Mouse (Mus musculus): ENCODE measurements at regions not wholly inside any gene's neighbourhood (a gene's known extent, or its start where the extent isn't known, plus 50 kb on each side); places are given as distances from the start of the nearest gene placed in this dataset.
"Not testable (repeated sequence)": the region's sequence is repeated elsewhere in the genome, so short reads cannot be mapped to it uniquely, and the experiment has no call there.

- not testable (repeated sequence) for DNase-seq
Observed at GRCm38 (mm10) chr17:9066633-9067032, 78.5 kb downstream of the 1700010I14Rik start.

GRCm38 (mm10) chr17:9068859-9069602 lies 80.9 kb downstream of the 1700010I14Rik start:
- no peak for DNase-seq

- no peak for DNase-seq
Observed at GRCm38 (mm10) chr17:9083629-9084028, 95.5 kb downstream of the 1700010I14Rik start.

GRCm38 (mm10) chr17:9127866-9128265 lies 139.7 kb downstream of the 1700010I14Rik start:
- DNase-seq: no peak

- no peak for DNase-seq
Observed at GRCm38 (mm10) chr17:9145605-9146223, 157.6 kb downstream of the 1700010I14Rik start.

- no peak for DNase-seq
Observed at GRCm38 (mm10) chr17:9150654-9151053, 162.5 kb downstream of the 1700010I14Rik start.

GRCm38 (mm10) chr17:9162148-9162547 lies 174.0 kb downstream of the 1700010I14Rik start:
- DNase-seq: no peak

GRCm38 (mm10) chr17:9162676-9163075 lies 174.5 kb downstream of the 1700010I14Rik start:
- DNase-seq: no peak

GRCm38 (mm10) chr17:9163285-9163684 lies 175.2 kb downstream of the 1700010I14Rik start:
- DNase-seq: no peak

- DNase-seq: no peak
Observed at GRCm38 (mm10) chr17:9164501-9164900, 176.4 kb downstream of the 1700010I14Rik start.

GRCm38 (mm10) chr17:9167161-9167560 lies 179.0 kb downstream of the 1700010I14Rik start:
- peak; percentile 23 for DNase-seq

- DNase-seq: no peak
Observed at GRCm38 (mm10) chr17:9167571-9168201, 179.6 kb downstream of the 1700010I14Rik start.

- DNase-seq: peak; percentile 54
Observed at GRCm38 (mm10) chr17:9168411-9168810, 180.3 kb downstream of the 1700010I14Rik start.

GRCm38 (mm10) chr17:9169371-9169770 lies 181.2 kb downstream of the 1700010I14Rik start:
- peak; percentile 29 for DNase-seq

GRCm38 (mm10) chr17:9197160-9197559 lies 209.0 kb downstream of the 1700010I14Rik start:
- no peak for DNase-seq

GRCm38 (mm10) chr17:9200386-9200785 lies 212.3 kb downstream of the 1700010I14Rik start:
- DNase-seq: no peak

- no peak for DNase-seq
Observed at GRCm38 (mm10) chr17:9202496-9202895, 214.4 kb downstream of the 1700010I14Rik start.

- no peak for DNase-seq
Observed at GRCm38 (mm10) chr17:9210626-9211025, 211.2 kb upstream of the Gm17728 start.

- DNase-seq: no peak
Observed at GRCm38 (mm10) chr17:9223097-9223496, 198.8 kb upstream of the Gm17728 start.

GRCm38 (mm10) chr17:9227872-9228575 lies 193.8 kb upstream of the Gm17728 start:
- no peak for DNase-seq

GRCm38 (mm10) chr17:9235141-9235571 lies 186.7 kb upstream of the Gm17728 start:
- DNase-seq: no peak

GRCm38 (mm10) chr17:9258646-9259170 lies 163.2 kb upstream of the Gm17728 start:
- no peak for DNase-seq

GRCm38 (mm10) chr17:9268776-9269175 lies 153.1 kb upstream of the Gm17728 start:
- no peak for DNase-seq

Measured in liver (tissue).